Mouse (Mus musculus) layer of hippocampus, adult 6 months (tissue): ENCODE data around the gene Krt6a. TPM values are rescaled to one million over a fixed set of nuclear protein-coding genes. Genes with fewer than 3 reads are reported as not detected.

Experiments used
- long read RNA-seq, 2 experiments: library from polyadenylated mRNA; unstranded; transcript quantifications; one replicate each; pipeline ENCODE4 v2.0.0; 2019 to 2020
- microRNA-seq: library from miRNA; unstranded; fragments of <30 nt; microRNA quantifications from one replicate; pipeline ENCODE4 v1.2.0, GENCODE M21; 2020
- polyA plus RNA-seq: library from polyadenylated mRNA; unstranded; fragments of <200 nt; fragmentation: Nextera tagmentation; gene quantifications from 2 replicates; pipeline ENCODE4 v1.2.3, GENCODE M21; 2021

Gene Krt6a
- not detected in 2 replicates for polyA plus RNA-seq
- long read RNA-seq, experiment 1, result 0 reads
- long read RNA-seq, experiment 2, result 0 reads

DNA sequence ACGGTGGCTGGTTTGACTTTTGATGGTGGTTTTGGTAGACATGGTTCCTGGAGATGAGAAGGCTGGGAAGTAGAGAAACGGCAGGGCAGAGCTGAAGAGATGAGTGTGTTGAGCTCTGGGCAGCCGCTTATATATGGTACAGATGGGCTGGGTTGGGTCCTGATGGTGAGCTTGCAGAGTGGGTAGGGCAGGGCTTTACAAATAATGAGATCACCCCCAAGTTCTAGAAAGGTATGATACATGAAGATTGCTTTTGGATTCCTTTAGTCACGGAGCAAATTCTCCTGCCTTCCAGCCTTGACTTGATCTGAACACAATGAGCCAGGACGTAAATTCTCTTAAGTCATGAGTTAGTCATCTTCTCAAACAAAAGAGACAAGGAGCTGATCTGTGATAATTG is at the start of gene Krt6a:
Gene Krt6a, minus strand, starts transcription at position 101 of the 400 bp plus-strand sequence.

DNA sequence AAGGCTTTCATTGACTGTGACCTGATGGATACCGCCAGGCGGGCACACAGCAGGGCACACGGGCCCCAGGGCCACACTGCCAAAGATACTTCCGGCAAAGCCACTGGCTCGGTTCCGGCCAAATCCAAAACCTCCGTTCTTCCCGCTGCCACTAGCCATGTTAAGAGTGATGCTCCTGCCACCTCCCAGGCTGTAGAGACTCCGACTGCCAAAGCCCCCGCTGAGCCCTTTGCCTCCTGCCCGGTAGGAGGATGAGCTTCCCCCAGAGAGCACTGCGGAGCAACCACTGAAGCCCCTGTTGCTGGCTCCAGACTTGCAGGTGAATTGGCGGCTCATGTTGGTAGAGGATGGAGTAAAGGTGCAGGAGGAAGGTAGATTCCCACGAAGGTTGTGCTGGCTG is 48.6 kb upstream of the Krt6a start, which contains the start of gene Krt71:
Gene Krt71, minus strand, starts transcription at position 399 of the 400 bp plus-strand sequence.

DNA sequence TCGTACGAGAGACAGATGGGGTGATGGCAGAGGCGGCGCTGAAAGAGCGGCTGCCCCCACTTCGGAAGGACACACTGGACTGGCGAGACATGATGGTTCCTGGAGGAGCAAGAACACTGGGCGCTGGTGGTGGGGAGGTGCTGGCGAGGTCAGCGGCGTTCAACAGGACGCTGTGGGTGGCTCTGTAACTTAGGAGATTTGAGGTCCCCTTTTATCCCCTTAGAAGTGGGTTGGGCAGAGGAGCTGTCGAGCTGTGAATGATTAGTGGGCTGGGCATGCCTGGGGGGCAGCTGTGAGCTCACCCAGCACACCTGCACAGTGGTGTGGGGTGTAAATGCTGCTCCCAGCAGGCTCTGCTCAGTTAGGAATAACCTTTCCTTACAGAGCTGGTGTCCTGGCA is 18.6 kb upstream of the Krt6a start, which contains the start of gene Krt5:
Gene Krt5, minus strand, starts transcription at position 179 of the 400 bp plus-strand sequence.

DNA sequence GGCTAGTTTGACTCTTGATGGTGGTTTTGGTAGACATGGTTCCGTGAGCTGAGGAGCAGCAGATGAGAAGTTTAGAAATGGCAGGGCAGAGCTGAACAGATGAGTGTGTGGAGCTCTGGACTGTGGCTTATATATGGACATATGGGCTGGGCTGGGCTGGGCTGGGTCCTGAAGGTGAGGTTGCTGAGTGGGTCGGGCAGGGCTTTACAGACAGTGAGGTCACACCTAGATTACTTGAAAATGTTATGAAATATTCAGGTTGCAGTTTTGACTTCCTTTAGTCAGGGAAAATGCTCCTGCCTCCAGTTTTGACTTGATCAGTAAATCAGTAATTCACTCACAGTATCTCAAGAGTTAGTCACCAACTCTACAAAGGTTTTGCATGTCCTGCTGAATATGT is 13.9 kb downstream of the Krt6a start, which contains the start of gene Krt6b:
Gene Krt6b, minus strand, starts transcription at position 101 of the 400 bp plus-strand sequence.

DNA sequence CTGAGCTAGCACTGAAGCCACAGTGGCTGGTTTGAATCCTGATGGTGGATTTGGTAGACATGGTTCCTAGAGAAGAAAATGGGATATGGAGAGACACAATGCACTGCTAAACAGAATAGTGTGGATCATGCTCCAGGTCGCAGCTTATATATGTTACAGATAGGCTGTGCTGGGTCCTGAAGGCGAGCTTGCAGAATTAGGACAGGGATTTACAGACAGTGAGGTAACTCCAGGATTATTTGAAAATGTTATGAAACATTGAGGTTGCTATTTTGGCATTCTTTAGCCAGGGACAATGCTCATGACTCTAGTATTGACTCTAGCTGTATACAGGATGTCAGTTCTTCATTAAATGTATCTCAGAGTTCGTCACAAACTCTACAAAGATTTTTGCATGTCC is 46.8 kb downstream of the Krt6a start, which contains the start of gene Gm5478:
Gene Gm5478, minus strand, starts transcription at position 101 of the 400 bp plus-strand sequence.

Small RNA genes lying within 50 kb of the gene (microRNA-seq; reads per million reads assigned to microRNA genes)
- not detected for gene Gm44323
- gene Gm44342, result not detected
- not detected for gene Gm44383
- gene Gm44479, result not detected

Other genes starting within 250 kb of the Krt6a start
- not detected in 2 replicates for gene Krt88, start 246.6 kb downstream of the Krt6a start, polyA plus RNA-seq
- not detected in 2 replicates for gene Krt81, start 230.6 kb downstream of the Krt6a start, polyA plus RNA-seq
- not detected in 2 replicates for gene Krt86, start 220.8 kb downstream of the Krt6a start, polyA plus RNA-seq
- gene Krt83, start 202.8 kb downstream of the Krt6a start, polyA plus RNA-seq, result not detected in 2 replicates
- gene Gm49425, start 177.0 kb downstream of the Krt6a start, polyA plus RNA-seq, result not detected in 2 replicates
- gene Krt84, start 161.5 kb downstream of the Krt6a start, polyA plus RNA-seq, result not detected in 2 replicates
- gene Krt82, start 143.6 kb downstream of the Krt6a start, polyA plus RNA-seq, result not detected in 2 replicates
- 0.15 and 0.21 TPM in 2 replicates for gene Krt90, start 131.4 kb downstream of the Krt6a start, polyA plus RNA-seq
- gene Krt75, start 120.4 kb downstream of the Krt6a start, polyA plus RNA-seq, result not detected in 2 replicates
- not detected in 2 replicates for gene Gm5414, start 66.1 kb downstream of the Krt6a start, polyA plus RNA-seq
- gene Gm5478, start 46.9 kb downstream of the Krt6a start, polyA plus RNA-seq, result not detected in 2 replicates
- gene Krt6b, start 14.0 kb downstream of the Krt6a start, polyA plus RNA-seq, result not detected in 2 replicates
- gene Krt5, start 18.6 kb upstream of the Krt6a start, polyA plus RNA-seq, result 0.38 and 0.46 TPM in 2 replicates
- gene Krt71, start 48.8 kb upstream of the Krt6a start, polyA plus RNA-seq, result not detected in 2 replicates
- gene Krt72, start 92.2 kb upstream of the Krt6a start, polyA plus RNA-seq, result not detected in 2 replicates
- 3.9 and 4.0 TPM in 2 replicates for gene Krt73, start 108.0 kb upstream of the Krt6a start, polyA plus RNA-seq
- gene Krt2, start 123.9 kb upstream of the Krt6a start, polyA plus RNA-seq, result 0.48 and 1.0 TPM in 2 replicates
- 5.6 and 6.0 TPM in 2 replicates for gene Krt1, start 156.5 kb upstream of the Krt6a start, polyA plus RNA-seq
- gene Krt77, start 175.4 kb upstream of the Krt6a start, polyA plus RNA-seq, result 4.4 and 4.5 TPM in 2 replicates
- not detected in 2 replicates for gene Krt76, start 198.6 kb upstream of the Krt6a start, polyA plus RNA-seq
- gene Krt4, start 230.4 kb upstream of the Krt6a start, polyA plus RNA-seq, result not detected in 2 replicates
- gene Krt79, start 246.0 kb upstream of the Krt6a start, polyA plus RNA-seq, result 0.67 and 0.80 TPM in 2 replicates